Mouse (Mus musculus) CH12.LX (cell line): ENCODE measurements around the gene Asb10. TPM values are rescaled to one million over a fixed set of nuclear protein-coding genes. Genes with fewer than 3 reads are reported as not detected.

ENCODE experiments used
- DNase-seq: peaks from one replicate; pipeline ENCODE4 v3.0.0-alpha.2; 2013; ENCODE audit errors: extremely low read depth
- H3K27ac ChIP-seq: 2 replicates; pipeline ENCODE4 v1.5.1; 2012; ENCODE audit warnings: low read depth, mild to moderate bottlenecking, control low read depth, moderate library complexity; ENCODE audit not compliant: insufficient read depth
- H3K27me3 ChIP-seq: replicated peaks from 2 replicates; pipeline ENCODE3; 2012; ENCODE audit warnings: inconsistent platforms
- H3K36me3 ChIP-seq, 2 experiments: replicated peaks in 1 of 2; 2 replicates each; pipeline versions ENCODE3 to v1.6.1; 2012; ENCODE audit warnings: inconsistent platforms in 1 of 2, low read length in 1 of 2, mild to moderate bottlenecking in 1 of 2, mixed read lengths in 1 of 2, moderate library complexity in 1 of 2; ENCODE audit not compliant: control insufficient read depth in 1 of 2, insufficient read depth in 1 of 2
- H3K4me1 ChIP-seq, 2 experiments: 2 replicates each; pipeline ENCODE4 v1.6.1; 2012; ENCODE audit warnings: inconsistent platforms in 1 of 2, moderate library complexity in 1 of 2; ENCODE audit not compliant: insufficient read depth in 2 of 2, control insufficient read depth in 1 of 2
- H3K4me2 ChIP-seq: 2 replicates; pipeline ENCODE4 v1.6.1; 2012; ENCODE audit warnings: low read depth, mild to moderate bottlenecking, control low read depth; ENCODE audit not compliant: poor library complexity, insufficient read depth, severe bottlenecking
- H3K4me3 ChIP-seq, 3 experiments: fragments of 150-350 bp in 1 of 3; sonication (generic) in 1 of 3; replicated peaks in 1 of 3; 2 replicates each; pipeline versions ENCODE3 to v1.5.1; 2011 to 2012; ENCODE audit warnings: low read depth in 2 of 3, low read length in 2 of 3, mild to moderate bottlenecking in 2 of 3, moderate library complexity in 2 of 3, control low read depth in 1 of 3, improper control_type of control experiment in 1 of 3, inconsistent platforms in 1 of 3, mixed read lengths in 1 of 3; ENCODE audit not compliant: poor library complexity in 1 of 3
- H3K79me2 ChIP-seq: replicated peaks from 2 replicates; pipeline ENCODE4 v1.6.1; 2012; ENCODE audit warnings: mild to moderate bottlenecking, moderate library complexity; ENCODE audit not compliant: control insufficient read depth, poor library complexity, insufficient read depth, severe bottlenecking; ENCODE audit errors: extremely low read depth
- H3K9ac ChIP-seq: 2 replicates; pipeline ENCODE4 v1.6.1; 2012; ENCODE audit warnings: low read depth, mild to moderate bottlenecking, control low read depth, moderate library complexity; ENCODE audit not compliant: insufficient read depth
- H3K9me3 ChIP-seq: replicated peaks from 2 replicates; pipeline ENCODE3; 2012; ENCODE audit warnings: low read length, inconsistent platforms, mixed read lengths
- BHLHE40 ChIP-seq: IDR thresholded peaks from 2 replicates; pipeline ENCODE4 v1.6.1; 2011; ENCODE audit warnings: mild to moderate bottlenecking, low read depth, low read length, improper control_type of control experiment
- CHD1 ChIP-seq: IDR thresholded peaks from 2 replicates; pipeline ENCODE4 v1.6.1; 2012; ENCODE audit warnings: low read depth, low read length, improper control_type of control experiment, inconsistent platforms
- CHD2 ChIP-seq: IDR thresholded peaks from 2 replicates; pipeline ENCODE4 v1.6.1; 2011; ENCODE audit warnings: low read length, improper control_type of control experiment
- EP300 ChIP-seq: IDR thresholded peaks from 2 replicates; pipeline ENCODE4 v1.6.1; 2011; ENCODE audit warnings: low read length, improper control_type of control experiment
- ETS1 ChIP-seq: conservative IDR thresholded peaks from 2 replicates; pipeline ENCODE4 v1.6.1; 2012; ENCODE audit warnings: low read depth, mild to moderate bottlenecking, inconsistent platforms, low read length, improper control_type of control experiment, moderate library complexity
- GABPA ChIP-seq: IDR thresholded peaks from 2 replicates; pipeline ENCODE4 v1.6.1; 2012; ENCODE audit warnings: low read depth, low read length, improper control_type of control experiment, inconsistent platforms; ENCODE audit not compliant: insufficient replicate concordance
- IRF4 ChIP-seq: IDR thresholded peaks from 2 replicates; pipeline ENCODE4 v1.6.1; 2014; ENCODE audit warnings: low read depth, mild to moderate bottlenecking, inconsistent platforms, low read length, improper control_type of control experiment
- JUND ChIP-seq: conservative IDR thresholded peaks from 2 replicates; pipeline ENCODE4 v1.6.1; 2011; ENCODE audit warnings: low read depth, low read length, improper control_type of control experiment
- MAX ChIP-seq: IDR thresholded peaks from 2 replicates; pipeline ENCODE4 v1.6.1; 2011; ENCODE audit warnings: low read length, improper control_type of control experiment
- MXI1 ChIP-seq: IDR thresholded peaks from 2 replicates; pipeline ENCODE4 v1.6.1; 2011; ENCODE audit warnings: mild to moderate bottlenecking, low read depth, low read length, improper control_type of control experiment
- NELFE ChIP-seq: IDR thresholded peaks from 2 replicates; pipeline ENCODE4 v1.6.1; 2011; ENCODE audit warnings: low read depth, low read length, improper control_type of control experiment
- NRF1 ChIP-seq: IDR thresholded peaks from 2 replicates; pipeline ENCODE4 v1.6.1; 2014; ENCODE audit warnings: low read depth, mild to moderate bottlenecking, inconsistent platforms, low read length, improper control_type of control experiment, moderate library complexity
- PAX5 ChIP-seq: IDR thresholded peaks from 2 replicates; pipeline ENCODE4 v1.6.1; 2012; ENCODE audit warnings: low read length, inconsistent platforms, mixed read lengths
- POLR2A ChIP-seq: IDR thresholded peaks from 2 replicates; pipeline ENCODE4 v1.6.1; 2011; ENCODE audit warnings: low read depth, mild to moderate bottlenecking, improper control_type of control experiment, low read length
- RCOR1 ChIP-seq: conservative IDR thresholded peaks from 2 replicates; pipeline ENCODE4 v1.6.1; 2012; ENCODE audit warnings: low read depth, mild to moderate bottlenecking, inconsistent platforms, low read length, improper control_type of control experiment
- TBP ChIP-seq: conservative IDR thresholded peaks from 2 replicates; pipeline ENCODE4 v1.6.1; 2011; ENCODE audit warnings: low read depth, low read length, improper control_type of control experiment
- TCF12 ChIP-seq: IDR thresholded peaks from 2 replicates; pipeline ENCODE4 v1.6.1; 2014; ENCODE audit warnings: low read depth, mild to moderate bottlenecking, inconsistent platforms, low read length, improper control_type of control experiment
- UBTF ChIP-seq: IDR thresholded peaks from 2 replicates; pipeline ENCODE4 v1.6.1; 2012; ENCODE audit warnings: low read depth, mild to moderate bottlenecking, inconsistent platforms, low read length, improper control_type of control experiment, moderate library complexity
- USF2 ChIP-seq: conservative IDR thresholded peaks from 2 replicates; pipeline ENCODE4 v1.6.1; 2011; ENCODE audit warnings: low read depth, low read length, improper control_type of control experiment
- ZNF384 ChIP-seq: IDR thresholded peaks from 2 replicates; pipeline ENCODE4 v1.6.1; 2012; ENCODE audit warnings: low read depth, low read length, improper control_type of control experiment, inconsistent platforms
- dilution Hi-C: fragments of 300-500 bp; cut with MboI; formaldehyde crosslinking; loops from 2 replicates; pipeline ENCODE4 v1.14.3; 2020; ENCODE audit warnings: low sequenced_read_pairs; ENCODE audit not compliant: extremely low pct_unique_long_range_greater_than_20kb, extremely low pct_ligation_motif_present
- in situ Hi-C: fragments of 300-500 bp; cut with MboI; formaldehyde crosslinking; loops from 3 replicates; pipeline ENCODE4 v1.14.3; 2019; ENCODE audit warnings: low sequenced_read_pairs, low pct_ligation_motif_present, low pct_unique_long_range_greater_than_20kb, mixed read lengths
- polyA plus RNA-seq: library from polyadenylated mRNA; unstranded; fragments of >175 nt; gene quantifications from 2 replicates; pipeline ENCODE4 v1.2.1, GENCODE M21; 2012; ENCODE audit warnings: low read depth; ENCODE audit not compliant: insufficient read length
- total RNA-seq, 2 experiments: library from RNA; depleted of rRNA; stranded (reverse); fragments of 300-350 nt in 1 of 2; fragments of >200 nt in 1 of 2; gene quantifications; 2 replicates each; pipeline ENCODE4 v1.2.3; 2012 to 2014

The Asb10 gene
- total and polyA plus RNA-seq, 3 experiments = not detected

DNA sequence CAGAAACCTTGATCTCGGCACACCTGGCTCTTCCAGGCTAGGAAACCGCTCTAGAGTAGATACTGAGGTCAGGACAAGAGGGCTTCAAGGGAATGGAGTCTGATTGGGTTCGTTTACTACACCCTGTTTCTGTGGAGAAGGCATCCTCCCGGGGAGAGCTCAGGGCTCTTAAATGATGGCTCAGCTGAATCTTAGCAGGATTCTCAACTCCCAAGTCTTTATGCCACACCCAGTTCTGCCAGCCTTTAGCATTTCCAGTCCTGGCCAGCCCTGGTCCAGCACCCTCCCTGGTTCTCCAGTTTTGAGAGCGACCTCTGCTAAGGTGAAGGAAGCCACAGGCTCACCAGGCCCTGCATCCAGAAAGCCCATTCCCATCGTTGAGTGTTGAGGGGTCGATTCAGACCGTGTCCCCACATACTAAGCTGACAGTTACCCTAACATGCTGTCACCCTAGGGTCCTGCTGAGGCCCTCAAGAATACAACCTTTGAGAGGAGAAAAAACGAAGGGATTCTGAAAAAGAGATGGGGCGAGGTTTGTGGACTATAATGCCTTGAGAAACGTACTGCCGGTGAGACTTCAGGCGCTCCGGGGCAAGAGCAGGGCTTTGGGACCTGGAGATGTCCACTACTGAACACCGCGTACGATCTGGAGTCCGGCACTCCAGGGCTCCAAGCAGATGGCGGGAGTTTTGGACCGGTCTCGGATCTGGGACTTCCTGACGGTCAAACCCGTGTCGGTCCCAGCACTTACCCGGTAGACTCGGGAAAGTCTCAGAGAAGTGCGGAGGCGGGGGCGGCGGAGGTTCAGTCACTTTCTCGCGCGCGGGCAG is 15.2 kb downstream of the Asb10 start:
- H3K36me3 ChIP-seq = no peaks in the 10 kb centered on the region
- H3K27me3 ChIP-seq = peaks cover 38% of the 10 kb centered on the region
- dilution Hi-C loops = no loop called here
- H3K4me1 ChIP-seq = no peaks in the 10 kb centered on the region
- in situ Hi-C loops = no loop called here
- H3K9me3 ChIP-seq = peaks cover 4% of the 10 kb centered on the region
- no peak overlapping the region for H3K4me2 ChIP-seq
- no peak overlapping the region for H3K27ac ChIP-seq
- no peak for DNase-seq
- no peak overlapping the region for H3K9ac ChIP-seq
- no peak overlapping the region for H3K4me3 ChIP-seq
- no peaks in the 10 kb centered on the region for H3K79me2 ChIP-seq
- TF ChIP-seq CHD1 = no peak
- TF ChIP-seq GABPA = no peak
- no peak for TF ChIP-seq TBP
- TF ChIP-seq USF2 = no peak
- TF ChIP-seq NRF1 = no peak
- TF ChIP-seq POLR2A = no peak
- TF ChIP-seq IRF4 = no peak
- no peak for TF ChIP-seq NELFE

DNA sequence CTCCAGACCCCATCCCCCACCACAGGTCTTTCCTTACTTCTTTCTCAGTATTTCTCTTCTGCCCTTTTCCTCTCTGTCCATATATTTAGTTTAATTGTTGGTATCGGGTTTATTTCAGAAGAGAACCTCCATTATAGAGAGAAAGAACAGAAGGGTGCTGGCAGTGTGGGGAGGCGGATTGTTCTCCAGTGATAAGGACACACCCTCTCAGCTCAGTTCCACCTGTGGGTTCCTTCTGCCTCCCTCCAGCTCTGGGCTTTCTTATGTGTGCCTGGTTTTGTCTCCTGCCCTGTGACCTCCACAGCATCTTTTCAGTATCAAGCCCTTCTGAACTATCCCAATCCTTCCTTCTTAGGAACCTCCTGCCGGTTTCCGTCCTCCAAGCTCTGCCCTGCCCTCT is 16.3 kb downstream of the Asb10 start:
- no peaks in the 10 kb centered on the region for H3K79me2 ChIP-seq
- H3K9me3 ChIP-seq = peaks cover 4% of the 10 kb centered on the region
- peaks cover 44% of the 10 kb centered on the region for H3K27me3 ChIP-seq
- TF ChIP-seq ZNF384 (no peak), UBTF (no peak), ETS1 (no peak), POLR2A (no peak), GABPA (no peak), BHLHE40 (no peak)
- no peak overlapping the region for H3K4me2 ChIP-seq
- H3K27ac ChIP-seq = no peak overlapping the region
- in situ Hi-C loops (no loop called here), dilution Hi-C loops (no loop called here)
- no peak overlapping the region for H3K4me3 ChIP-seq
- H3K36me3 ChIP-seq = no peaks in the 10 kb centered on the region
- no peak for DNase-seq
- H3K9ac ChIP-seq = no peak overlapping the region
- H3K4me1 ChIP-seq = no peaks in the 10 kb centered on the region

DNA sequence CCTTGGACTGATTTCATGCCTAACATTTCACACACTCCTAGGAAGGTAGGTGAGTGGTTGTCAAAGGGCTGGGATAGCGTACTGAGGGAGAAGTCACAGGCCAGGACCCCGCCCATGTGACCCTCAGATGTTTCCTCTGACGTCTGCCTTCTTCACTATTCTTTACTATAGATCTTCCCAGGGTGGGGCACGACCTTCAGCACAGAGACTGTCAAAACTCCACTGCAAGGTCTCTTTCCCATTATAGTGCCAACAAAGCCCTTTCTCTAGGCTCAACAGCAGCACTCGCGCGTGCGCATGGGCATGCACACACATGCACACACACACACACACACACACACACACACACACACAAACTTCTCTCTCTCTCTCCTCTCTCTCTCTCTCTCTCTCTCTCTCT is 17.0 kb downstream of the Asb10 start:
- Histone ChIP-seq H3K9ac (no peak overlapping the region), H3K4me1 (no peaks in the 10 kb centered on the region), H3K36me3 (no peaks in the 10 kb centered on the region), H3K4me2 (no peak overlapping the region), H3K79me2 (no peaks in the 10 kb centered on the region), H3K9me3 (peaks cover 4% of the 10 kb centered on the region), H3K27me3 (peaks cover 43% of the 10 kb centered on the region), H3K27ac (no peak overlapping the region), H3K4me3 (no peak overlapping the region)
- dilution Hi-C loops = no loop called here
- DNase-seq = no peak
- in situ Hi-C loops = no loop called here
- TF ChIP-seq TCF12 (no peak), EP300 (no peak), USF2 (no peak), MAX (no peak), PAX5 (no peak), MXI1 (no peak), JUND (no peak), CHD1 (no peak), ZNF384 (no peak), CHD2 (no peak), UBTF (no peak), RCOR1 (no peak)
